Mouse (Mus musculus): ENCODE results near the gene Kcnmb2. TPM values are rescaled to one million over a fixed set of nuclear protein-coding genes. Genes with fewer than 3 reads are reported as not detected.

Kcnmb2 gene
- total RNA-seq, 2 experiments from 2014 or later, result not detected

DNA sequence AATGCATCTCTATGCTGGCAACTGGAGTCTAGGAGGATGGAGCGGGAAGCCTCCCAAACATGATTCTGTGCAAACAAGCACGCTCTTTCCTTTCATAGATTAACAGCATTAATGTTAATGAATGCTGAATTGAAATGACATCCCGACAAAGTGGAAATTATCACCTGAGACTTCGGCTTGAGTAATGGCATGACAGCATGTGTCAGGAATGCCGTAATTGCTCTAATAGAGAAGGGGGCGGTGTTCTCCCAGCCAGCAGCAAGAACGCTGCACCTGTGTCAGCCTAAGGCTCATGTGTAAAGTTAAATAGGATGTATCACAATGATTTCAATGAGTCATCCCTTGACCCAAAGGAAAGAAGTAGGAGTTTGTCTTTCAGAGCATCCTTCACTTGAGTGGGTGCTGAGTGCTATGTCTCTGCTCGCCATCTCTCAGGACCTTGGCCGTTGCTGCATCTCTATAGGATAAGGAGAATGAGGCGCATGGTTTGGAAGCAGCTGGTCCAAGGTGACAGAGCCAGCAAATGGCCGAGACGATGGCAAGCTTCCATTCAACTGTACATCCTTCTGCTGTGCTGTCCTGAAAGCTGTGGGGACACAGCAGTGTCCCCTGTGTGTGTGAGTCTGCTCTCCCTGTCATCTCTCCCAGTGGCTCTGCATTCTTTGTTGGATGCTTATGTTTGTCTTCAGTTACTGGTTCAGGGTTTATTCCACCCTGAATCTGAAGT lies 110.1 kb downstream of the Kcnmb2 start:
- ATAC-seq (ENCODE audit: poor library complexity, severe bottlenecking), result no peak

DNA sequence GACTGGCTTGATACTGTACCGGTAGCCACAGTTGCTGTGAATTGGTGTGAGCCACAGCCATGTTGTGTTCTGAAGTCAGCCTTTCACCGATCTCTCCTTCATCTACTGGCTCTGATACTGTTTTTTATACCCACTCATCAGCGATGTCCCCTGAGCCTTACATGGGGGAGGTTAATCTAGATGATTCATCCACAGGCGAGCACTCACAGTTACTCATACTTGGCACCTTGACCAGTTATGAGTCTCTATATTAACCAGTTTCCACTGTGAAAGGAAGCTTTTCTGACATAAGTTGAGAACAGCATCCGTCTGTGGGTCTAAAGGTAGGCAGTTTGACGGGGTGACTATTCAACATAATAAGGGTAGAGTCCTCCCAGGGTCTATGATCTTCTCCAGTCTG lies 118.7 kb downstream of the Kcnmb2 start:
- no peak for ATAC-seq (ENCODE audit: poor library complexity, severe bottlenecking)

DNA sequence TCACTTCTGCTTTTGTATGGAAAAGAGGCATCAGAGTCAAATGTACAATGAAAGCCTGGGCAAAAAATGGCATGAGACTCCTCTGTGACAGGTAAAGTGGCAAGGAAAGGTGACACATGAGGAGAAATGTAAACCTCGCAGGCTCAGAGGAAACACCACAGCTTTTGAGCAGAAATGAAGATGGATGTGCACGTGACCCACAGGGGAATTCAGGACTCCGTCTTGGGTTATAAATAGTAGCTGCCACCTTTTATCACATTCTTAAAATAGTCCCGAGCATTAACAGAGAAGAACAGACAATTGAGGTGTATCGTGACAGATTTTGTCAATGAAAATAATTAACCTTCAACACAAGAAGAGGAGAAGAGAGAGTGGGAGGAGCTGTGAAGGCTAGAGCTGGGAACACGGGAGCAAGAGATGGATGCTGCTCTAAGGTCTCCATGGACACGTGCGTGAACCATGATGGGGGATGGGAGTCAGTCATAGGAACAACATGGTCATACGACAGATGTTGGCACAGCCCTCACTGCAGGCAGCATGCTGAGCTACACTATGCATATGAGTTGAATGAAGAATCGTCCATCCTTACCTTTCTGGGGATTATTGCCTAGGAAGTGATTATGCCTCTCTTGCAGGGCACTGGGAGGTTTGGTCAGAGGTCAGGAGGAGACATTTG lies 127.2 kb downstream of the Kcnmb2 start:
- no peak for ATAC-seq (ENCODE audit: poor library complexity, severe bottlenecking)

- ATAC-seq (ENCODE audit: poor library complexity, severe bottlenecking), result no peak
Observed at GRCm38 (mm10) chr3:32032381-32032780, 130.1 kb downstream of the Kcnmb2 start.

DNA sequence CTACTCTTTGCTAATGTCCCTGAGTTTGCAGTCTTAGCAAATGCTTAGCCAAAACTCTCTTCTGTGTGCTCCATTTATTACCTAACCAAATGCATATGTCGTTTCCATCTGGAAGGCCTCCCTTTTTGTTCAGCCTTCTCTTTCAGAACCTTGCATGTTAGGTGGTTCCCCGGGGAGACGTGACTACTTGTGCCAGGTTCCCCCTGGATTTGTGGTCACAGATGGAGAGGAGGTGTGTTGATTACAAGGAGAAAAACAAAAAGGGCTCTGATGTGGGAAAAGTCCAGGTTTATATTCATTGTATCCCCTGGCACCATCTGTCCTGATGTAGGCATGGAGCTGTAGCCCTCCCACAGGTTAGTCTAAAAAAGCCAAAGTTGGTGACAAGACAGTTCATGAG lies 141.5 kb downstream of the Kcnmb2 start:
- no peak for ATAC-seq (ENCODE audit: poor library complexity, severe bottlenecking)

DNA sequence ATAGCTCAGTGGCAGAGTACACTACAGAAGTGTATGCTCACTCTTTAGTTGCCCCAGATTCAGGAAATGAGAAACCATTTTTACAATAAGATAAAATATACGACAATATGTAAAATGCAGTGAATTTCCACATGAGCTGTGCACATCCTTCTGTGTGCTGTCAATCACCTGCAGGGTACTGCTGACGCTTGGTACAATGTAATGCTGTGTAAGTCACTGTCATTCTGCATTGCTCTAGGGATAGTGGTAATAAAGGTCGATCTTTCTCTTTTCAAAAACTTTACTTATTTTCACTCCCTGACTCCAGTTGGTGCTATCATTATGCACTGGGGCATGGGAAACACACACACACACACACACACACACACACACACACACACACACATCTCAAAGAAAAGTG lies 146.5 kb downstream of the Kcnmb2 start:
- no peak for ATAC-seq (ENCODE audit: poor library complexity, severe bottlenecking)

GRCm38 (mm10) chr3:32052596-32052995 lies 150.3 kb downstream of the Kcnmb2 start:
- no peak for ATAC-seq (ENCODE audit: poor library complexity, severe bottlenecking)

GRCm38 (mm10) chr3:32053610-32054241 lies 151.4 kb downstream of the Kcnmb2 start:
- no peak for ATAC-seq (ENCODE audit: poor library complexity, severe bottlenecking)

DNA sequence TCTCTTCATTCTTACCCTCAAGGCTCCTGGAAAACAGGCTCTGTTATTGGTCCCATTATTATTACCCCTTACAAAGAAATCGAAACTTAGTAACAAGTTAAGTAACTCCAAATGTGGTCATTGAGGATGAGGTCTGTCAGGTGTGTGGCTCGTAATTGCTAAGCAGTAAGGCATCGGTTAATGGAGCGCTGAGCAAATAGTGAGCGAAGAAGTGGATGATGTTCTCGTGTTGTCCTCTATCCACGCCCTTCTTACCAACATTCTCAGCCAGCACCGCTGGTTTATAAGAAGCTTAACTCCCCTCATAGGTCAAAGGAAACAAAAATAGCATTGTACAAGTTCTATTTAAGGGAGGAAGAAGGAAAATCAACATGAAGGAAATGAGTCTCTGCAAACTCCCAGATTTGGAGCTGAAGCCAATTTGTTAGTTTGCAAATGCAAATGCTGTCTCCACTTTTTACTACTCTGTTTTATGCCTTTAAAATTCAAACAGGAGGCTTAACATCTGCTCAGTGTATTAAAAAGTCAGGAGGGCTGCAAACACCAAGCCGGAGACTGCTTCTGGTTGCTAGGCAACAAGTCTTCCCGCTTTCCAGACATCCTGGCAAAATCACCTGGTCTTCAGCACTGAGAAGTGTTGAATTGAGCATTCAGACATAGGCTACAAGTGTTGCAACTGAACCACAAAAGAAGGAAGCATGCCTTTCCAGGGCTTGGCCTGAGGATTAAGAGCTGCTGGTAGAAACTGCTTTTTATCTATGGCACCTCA lies 157.8 kb downstream of the Kcnmb2 start:
- no peak for ATAC-seq (ENCODE audit: poor library complexity, severe bottlenecking)

GRCm38 (mm10) chr3:32062685-32063084 lies 160.4 kb downstream of the Kcnmb2 start:
- ATAC-seq (ENCODE audit: poor library complexity, severe bottlenecking), result no peak

- no peak for ATAC-seq (ENCODE audit: poor library complexity, severe bottlenecking)
Observed at GRCm38 (mm10) chr3:32063312-32063711, 161.0 kb downstream of the Kcnmb2 start.

DNA sequence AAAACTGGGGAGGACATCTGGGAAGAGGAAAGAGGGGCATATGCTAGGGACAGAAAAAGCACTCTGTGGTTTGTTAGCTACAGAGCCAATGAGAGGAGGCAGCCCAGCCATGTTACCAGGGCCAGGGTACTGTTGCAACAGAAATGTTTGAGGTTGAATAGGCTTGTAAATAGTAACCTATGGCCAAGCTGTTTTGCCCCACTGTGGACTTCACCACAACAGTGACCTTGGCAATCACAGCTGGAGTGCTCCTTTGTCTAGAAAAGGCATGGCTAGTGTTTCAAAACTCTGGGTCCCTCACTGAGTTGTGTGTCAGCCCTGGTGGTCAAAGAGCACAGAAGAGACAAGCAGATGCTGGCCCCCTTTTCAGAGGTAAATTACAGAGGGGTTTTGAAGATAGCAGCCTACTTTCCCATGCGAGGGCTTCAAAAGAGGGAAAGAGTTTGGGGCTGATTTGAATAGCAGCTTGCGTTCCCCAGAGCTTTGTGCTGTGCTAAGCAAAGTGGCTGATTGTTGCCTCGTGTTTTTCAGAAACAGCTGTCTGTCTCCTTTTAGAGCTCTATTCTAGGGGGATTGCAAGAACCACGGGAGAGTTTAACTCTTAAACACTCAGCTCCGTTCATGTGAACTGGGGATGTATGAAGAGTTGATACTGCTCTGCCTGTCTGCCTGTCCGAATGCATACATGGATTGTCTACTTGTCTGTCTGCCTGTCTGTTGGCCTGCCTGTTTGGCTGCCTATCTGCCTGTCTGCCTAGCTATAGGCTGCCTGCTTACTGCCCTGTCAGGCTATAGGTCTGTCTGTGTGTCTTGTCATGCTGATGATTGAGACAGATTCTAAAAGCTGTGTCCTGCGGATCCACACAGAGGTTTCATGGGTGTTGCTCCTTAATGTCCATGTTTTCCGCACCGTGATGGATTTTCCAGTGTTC lies 165.0 kb downstream of the Kcnmb2 start:
- ATAC-seq (ENCODE audit: poor library complexity, severe bottlenecking), result no peak

- no peak for ATAC-seq (ENCODE audit: poor library complexity, severe bottlenecking)
Observed at GRCm38 (mm10) chr3:32073881-32074280, 171.6 kb downstream of the Kcnmb2 start.

GRCm38 (mm10) chr3:32088762-32089161 lies 186.5 kb downstream of the Kcnmb2 start:
- ATAC-seq (ENCODE audit: poor library complexity, severe bottlenecking), result no peak

GRCm38 (mm10) chr3:32101391-32101790 lies 199.1 kb downstream of the Kcnmb2 start:
- no peak for ATAC-seq (ENCODE audit: poor library complexity, severe bottlenecking)

GRCm38 (mm10) chr3:32119851-32120250 lies 217.5 kb downstream of the Kcnmb2 start:
- no peak for ATAC-seq (ENCODE audit: poor library complexity, severe bottlenecking)

DNA sequence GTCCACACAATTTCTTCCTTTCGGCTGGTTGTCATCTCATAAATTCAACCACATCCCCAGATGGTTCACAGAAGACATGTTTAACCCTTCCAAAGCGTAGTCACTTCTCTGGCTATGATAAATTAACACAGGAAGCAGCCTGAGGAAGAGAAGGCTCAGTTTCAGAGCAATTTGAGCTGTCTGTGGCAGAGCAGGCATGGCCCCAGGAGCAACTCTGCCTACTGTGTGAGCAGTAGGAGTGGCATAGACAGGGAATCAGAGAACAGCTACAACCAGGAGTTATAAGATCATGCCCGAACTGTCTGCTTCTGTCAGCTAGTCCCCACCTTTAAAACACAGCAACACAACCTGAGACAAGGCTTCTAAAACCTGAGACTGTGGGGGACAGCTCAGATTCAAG lies 219.4 kb downstream of the Kcnmb2 start:
- ATAC-seq (ENCODE audit: poor library complexity, severe bottlenecking), result no peak

GRCm38 (mm10) chr3:32125431-32125830 lies 223.1 kb downstream of the Kcnmb2 start:
- ATAC-seq (ENCODE audit: poor library complexity, severe bottlenecking), result no peak

- no peak for ATAC-seq (ENCODE audit: poor library complexity, severe bottlenecking)
Observed at GRCm38 (mm10) chr3:32128391-32128790, 226.1 kb downstream of the Kcnmb2 start.

GRCm38 (mm10) chr3:32130696-32131095 lies 228.4 kb downstream of the Kcnmb2 start:
- no peak for ATAC-seq (ENCODE audit: poor library complexity, severe bottlenecking)

Data from megakaryocyte, adult 5-6 weeks (primary cell).